Mouse (Mus musculus): ENCODE data around the gene Thumpd3. TPM values are rescaled to one million over a fixed set of nuclear protein-coding genes. Genes with fewer than 3 reads are reported as not detected.

Thumpd3 gene
- polyA plus RNA-seq, 1 experiment from 2014 or later = 60.7 TPM

GRCm38 (mm10) chr6:113063363-113063762 is 17.3 kb downstream of the Thumpd3 start:
- H3K36me3 ChIP-seq (ENCODE audit: control insufficient read depth, insufficient read depth, low read length) = peaks cover 88% of the 10 kb centered on the region
- H3K4me3 ChIP-seq (ENCODE audit: low read depth, low read length) = no peak overlapping the region
- DNase-seq (ENCODE audit: low spot score) (no peak), ATAC-seq (no peak)
- 0 out of 2 replicates have a peak, but pooled peaks cover 3% of the 10 kb centered on the region for H3K4me1 ChIP-seq (ENCODE audit: control insufficient read depth, insufficient read depth, low read length)
- no peak overlapping the region for H3K27ac ChIP-seq (ENCODE audit: low read depth, low read length)
- WGBS = 89% methylated on average over 10 of the region's 10 CpGs
- H3K9me3 ChIP-seq (replicated peaks; ENCODE audit: control insufficient read depth, low read length) = no peaks in the 10 kb centered on the region
- H3K4me2 ChIP-seq (ENCODE audit: low read length) = no peak overlapping the region
- H3K27me3 ChIP-seq (replicated peaks; ENCODE audit: control insufficient read depth, insufficient read depth, low read length) = no peaks in the 10 kb centered on the region
- no peak overlapping the region for H3K9ac ChIP-seq (ENCODE audit: low read length)

- WGBS = 94% methylated on average over 3 of the region's 3 CpGs
- ATAC-seq = no peak
- H3K4me2 ChIP-seq (ENCODE audit: low read length) = no peak overlapping the region
Measured at GRCm38 (mm10) chr6:113065186-113065585, 19.2 kb downstream of the Thumpd3 start.

GRCm38 (mm10) chr6:113069154-113069553 is 23.1 kb downstream of the Thumpd3 start:
- Histone ChIP-seq H3K4me3 (ENCODE audit: low read depth, low read length) (no peak overlapping the region), H3K9me3 (replicated peaks; ENCODE audit: control insufficient read depth, low read length) (no peaks in the 10 kb centered on the region), H3K36me3 (ENCODE audit: control insufficient read depth, insufficient read depth, low read length) (peaks cover 57% of the 10 kb centered on the region), H3K4me1 (ENCODE audit: control insufficient read depth, insufficient read depth, low read length) (no peaks in the 10 kb centered on the region), H3K9ac (ENCODE audit: low read length) (no peak overlapping the region), H3K4me2 (ENCODE audit: low read length) (no peak overlapping the region), H3K27ac (ENCODE audit: low read depth, low read length) (no peak overlapping the region), H3K27me3 (replicated peaks; ENCODE audit: control insufficient read depth, insufficient read depth, low read length) (no peaks in the 10 kb centered on the region)
- ATAC-seq = no peak
- 96% methylated on average over 1 of the region's 1 CpGs for WGBS
- DNase-seq (ENCODE audit: low spot score) = no peak

More at GRCm38 (mm10) chr6:113065186-113065585, 19.2 kb downstream of the Thumpd3 start:
- Histone ChIP-seq H3K4me1 (ENCODE audit: control insufficient read depth, insufficient read depth, low read length) (0 out of 2 replicates have a peak, but pooled peaks cover 3% of the 10 kb centered on the region), H3K4me3 (ENCODE audit: low read depth, low read length) (no peak overlapping the region), H3K27ac (ENCODE audit: low read depth, low read length) (no peak overlapping the region), H3K9me3 (replicated peaks; ENCODE audit: control insufficient read depth, low read length) (no peaks in the 10 kb centered on the region), H3K9ac (ENCODE audit: low read length) (no peak overlapping the region), H3K36me3 (ENCODE audit: control insufficient read depth, insufficient read depth, low read length) (peaks cover 85% of the 10 kb centered on the region), H3K27me3 (replicated peaks; ENCODE audit: control insufficient read depth, insufficient read depth, low read length) (no peaks in the 10 kb centered on the region)
- DNase-seq (ENCODE audit: low spot score) = no peak

- Histone ChIP-seq H3K36me3 (ENCODE audit: control insufficient read depth, insufficient read depth, low read length) (0 out of 2 replicates have a peak, but pooled peaks cover 7% of the 10 kb centered on the region), H3K27ac (ENCODE audit: low read depth, low read length) (0 out of 2 replicates have a peak overlapping the region, but pooled peaks have one; percentile 100)
Measured at GRCm38 (mm10) chr6:113075261-113075660, 29.2 kb downstream of the Thumpd3 start.

GRCm38 (mm10) chr6:113076012-113076685 is 30.1 kb downstream of the Thumpd3 start:
- 0 out of 2 replicates have a peak, but pooled peaks cover 5% of the 10 kb centered on the region for H3K36me3 ChIP-seq (ENCODE audit: control insufficient read depth, insufficient read depth, low read length)
- peaks cover 26% of the 10 kb centered on the region for H3K4me1 ChIP-seq (ENCODE audit: control insufficient read depth, insufficient read depth, low read length)
- H3K27me3 ChIP-seq (replicated peaks; ENCODE audit: control insufficient read depth, insufficient read depth, low read length) = no peaks in the 10 kb centered on the region
- peak overlapping the region; percentile 98 for H3K4me3 ChIP-seq (ENCODE audit: low read depth, low read length)
- H3K27ac ChIP-seq (ENCODE audit: low read depth, low read length) = peak overlapping the region; percentile 100
- peak overlapping the region; percentile 76 for H3K4me2 ChIP-seq (ENCODE audit: low read length)
- ATAC-seq (peak; percentile 75; the same call in 1 of the 2 replicates), DNase-seq (ENCODE audit: low spot score) (no peak)
- no peaks in the 10 kb centered on the region for H3K9me3 ChIP-seq (replicated peaks; ENCODE audit: control insufficient read depth, low read length)
- H3K9ac ChIP-seq (ENCODE audit: low read length) = peak overlapping the region; percentile 97
- under 1% methylated on average over 41 of the region's 55 CpGs for WGBS

More at GRCm38 (mm10) chr6:113075261-113075660, 29.2 kb downstream of the Thumpd3 start:
- no peaks in the 10 kb centered on the region for H3K9me3 ChIP-seq (replicated peaks; ENCODE audit: control insufficient read depth, low read length)
- peak overlapping the region; percentile 98 for H3K4me3 ChIP-seq (ENCODE audit: low read depth, low read length)
- peaks cover 24% of the 10 kb centered on the region for H3K4me1 ChIP-seq (ENCODE audit: control insufficient read depth, insufficient read depth, low read length)
- WGBS = 19% methylated on average over 3 of the region's 3 CpGs
- DNase-seq (ENCODE audit: low spot score) (no peak), ATAC-seq (no peak)
- peak overlapping the region; percentile 97; the same call in 1 of the 2 replicates for H3K9ac ChIP-seq (ENCODE audit: low read length)
- no peaks in the 10 kb centered on the region for H3K27me3 ChIP-seq (replicated peaks; ENCODE audit: control insufficient read depth, insufficient read depth, low read length)
- H3K4me2 ChIP-seq (ENCODE audit: low read length) = peak overlapping the region; percentile 76

DNA sequence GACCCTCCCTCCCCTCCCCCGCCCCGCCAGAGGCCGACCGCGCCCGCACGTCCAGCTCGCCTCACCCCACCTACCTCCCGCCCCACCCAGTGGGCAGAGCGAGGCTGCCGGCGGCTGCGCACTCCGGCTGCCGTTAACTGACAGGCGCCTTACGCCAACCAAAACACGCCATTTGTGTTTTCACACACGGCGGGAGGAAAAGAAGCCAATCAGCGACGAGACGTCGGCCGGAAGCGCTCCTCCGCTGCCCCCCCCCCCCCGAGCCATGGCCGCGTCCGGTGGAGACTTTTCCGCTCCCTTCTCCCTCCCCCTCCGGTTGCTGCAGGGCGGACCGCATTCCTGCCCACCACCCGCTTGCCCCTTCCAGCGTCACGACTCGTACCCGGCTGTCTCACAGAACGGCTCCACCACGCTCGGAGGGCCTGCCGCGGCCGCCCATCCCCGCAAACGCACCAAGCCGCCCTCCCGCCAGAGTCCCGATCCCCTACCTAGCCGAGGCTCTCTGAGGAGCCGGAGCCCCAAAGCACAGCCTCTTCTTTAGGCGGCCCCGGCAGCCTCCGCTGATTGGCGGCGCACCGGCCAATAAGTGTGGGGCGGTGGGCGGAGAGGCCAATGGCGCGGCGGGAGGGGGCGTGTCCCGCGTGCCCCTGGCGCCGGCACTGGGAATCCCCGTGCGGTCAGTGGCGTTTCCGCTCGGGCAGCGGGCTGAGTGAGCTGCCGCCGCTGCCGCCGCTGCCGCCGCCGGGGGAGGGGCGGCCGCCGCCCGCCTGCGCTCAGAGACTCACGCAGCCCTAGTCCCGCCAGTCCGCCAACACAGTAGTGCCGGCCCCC is 30.9 kb downstream of the Thumpd3 start, which contains the start of gene Setd5:
TSS of gene Setd5 (plus strand) at position 680 of the 831 bp plus-strand sequence.
- DNase-seq (ENCODE audit: low spot score) = peak; percentile 99
- ATAC-seq = peak; percentile 95
- Histone ChIP-seq H3K9me3 (replicated peaks; ENCODE audit: control insufficient read depth, low read length) (no peaks in the 10 kb centered on the region), H3K27ac (ENCODE audit: low read depth, low read length) (peak within 1 kb of the TSS; percentile 100), H3K27me3 (replicated peaks; ENCODE audit: control insufficient read depth, insufficient read depth, low read length) (no peaks in the 10 kb centered on the region), H3K4me2 (ENCODE audit: low read length) (peak within 1 kb of the TSS; percentile 94), H3K9ac (ENCODE audit: low read length) (peak within 1 kb of the TSS; percentile 97), H3K4me3 (ENCODE audit: low read depth, low read length) (peak within 1 kb of the TSS; percentile 98), H3K36me3 (ENCODE audit: control insufficient read depth, insufficient read depth, low read length) (0 out of 2 replicates have a peak, but pooled peaks cover 3% of the 10 kb centered on the region), H3K4me1 (ENCODE audit: control insufficient read depth, insufficient read depth, low read length) (peaks cover 32% of the 10 kb centered on the region)
- WGBS = under 1% methylated on average over 44 of the region's 91 CpGs

- ATAC-seq (no peak), DNase-seq (ENCODE audit: low spot score) (peak; percentile 32)
- H3K9me3 ChIP-seq (replicated peaks; ENCODE audit: control insufficient read depth, low read length) = no peaks in the 10 kb centered on the region
- 0% methylated on average over 25 of the region's 28 CpGs for WGBS
- H3K4me3 ChIP-seq (ENCODE audit: low read depth, low read length) = peak overlapping the region; percentile 98
- no peaks in the 10 kb centered on the region for H3K27me3 ChIP-seq (replicated peaks; ENCODE audit: control insufficient read depth, insufficient read depth, low read length)
- H3K4me2 ChIP-seq (ENCODE audit: low read length) = peak overlapping the region; percentile 94
- 0 out of 2 replicates have a peak, but pooled peaks cover 3% of the 10 kb centered on the region for H3K36me3 ChIP-seq (ENCODE audit: control insufficient read depth, insufficient read depth, low read length)
- H3K4me1 ChIP-seq (ENCODE audit: control insufficient read depth, insufficient read depth, low read length) = peaks cover 39% of the 10 kb centered on the region
- H3K27ac ChIP-seq (ENCODE audit: low read depth, low read length) = peak overlapping the region; percentile 100
- H3K9ac ChIP-seq (ENCODE audit: low read length) = peak overlapping the region; percentile 97
Measured at GRCm38 (mm10) chr6:113077569-113078030, 31.6 kb downstream of the Thumpd3 start.

GRCm38 (mm10) chr6:113078031-113078721 is 32.2 kb downstream of the Thumpd3 start:
- no peaks in the 10 kb centered on the region for H3K9me3 ChIP-seq (replicated peaks; ENCODE audit: control insufficient read depth, low read length)
- H3K9ac ChIP-seq (ENCODE audit: low read length) = peak overlapping the region; percentile 97
- peaks cover 39% of the 10 kb centered on the region for H3K4me1 ChIP-seq (ENCODE audit: control insufficient read depth, insufficient read depth, low read length)
- DNase-seq (ENCODE audit: low spot score) (peak; percentile 47), ATAC-seq (no peak)
- H3K27me3 ChIP-seq (replicated peaks; ENCODE audit: control insufficient read depth, insufficient read depth, low read length) = no peaks in the 10 kb centered on the region
- H3K4me2 ChIP-seq (ENCODE audit: low read length) = peak overlapping the region; percentile 94
- under 1% methylated on average over 18 of the region's 18 CpGs for WGBS
- peak overlapping the region; percentile 100 for H3K27ac ChIP-seq (ENCODE audit: low read depth, low read length)
- H3K36me3 ChIP-seq (ENCODE audit: control insufficient read depth, insufficient read depth, low read length) = 0 out of 2 replicates have a peak, but pooled peaks cover 3% of the 10 kb centered on the region
- H3K4me3 ChIP-seq (ENCODE audit: low read depth, low read length) = peak overlapping the region; percentile 98

Data from forebrain, embryonic 14.5 days (tissue).